Mouse (Mus musculus): ENCODE measurements around the gene Ankrd23. TPM values are rescaled to one million over a fixed set of nuclear protein-coding genes. Genes with fewer than 3 reads are reported as not detected.

The Ankrd23 gene
- total and polyA plus RNA-seq, 3 experiments = 2.9 to 3.7 TPM; not detected in 1

GRCm38 (mm10) chr1:36528351-36528750 is 8.3 kb downstream of the Ankrd23 start:
- DNase-seq (ENCODE audit: low read depth, low spot score) = peak; percentile 62
- Histone ChIP-seq H3K4me3 (ENCODE audit: control insufficient read depth in 1 of 2, insufficient read depth in 1 of 2, low read depth in 2 of 2, low read length in 2 of 2) (no peak overlapping the region), H3K36me3 (ENCODE audit: control insufficient read depth in 1 of 2, insufficient read depth in 2 of 2, low read length in 2 of 2) (peaks cover 0 to 5% of the 10 kb centered on the region in 2 experiments; a peak in 2 of 4 replicates)

GRCm38 (mm10) chr1:36526903-36527302 is 9.8 kb downstream of the Ankrd23 start:
- Histone ChIP-seq H3K9me3 (replicated peaks; ENCODE audit: insufficient read depth, low read length) (no peaks in the 10 kb centered on the region), H3K4me3 (ENCODE audit: control insufficient read depth in 1 of 2, insufficient read depth in 1 of 2, low read depth in 2 of 2, low read length in 2 of 2) (no peak overlapping the region), H3K27me3 (ENCODE audit: control insufficient read depth in 1 of 2, insufficient read depth in 2 of 2, low read length in 2 of 2) (no peaks in the 10 kb centered on the region), H3K36me3 (ENCODE audit: control insufficient read depth in 1 of 2, insufficient read depth in 2 of 2, low read length in 2 of 2) (peaks cover 0 to 5% of the 10 kb centered on the region in 2 experiments; a peak in 2 of 4 replicates), H3K27ac (ENCODE audit: control insufficient read depth, low read depth, low read length) (no peak overlapping the region), H3K4me1 (ENCODE audit: control insufficient read depth in 1 of 2, insufficient read depth in 2 of 2, low read length in 2 of 2) (peaks cover 0 to 3% of the 10 kb centered on the region in 2 experiments; a peak in 1 of 4 replicates), H3K79me2 (ENCODE audit: control insufficient read depth, insufficient read depth, low read length, poor library complexity) (no peaks in the 10 kb centered on the region), H3K9ac (ENCODE audit: control insufficient read depth, low read depth, low read length, poor library complexity, severe bottlenecking) (no peak overlapping the region)
- TF ChIP-seq USF1 (IDR thresholded peaks at IDR 0.05; ENCODE audit: low read depth, low read length) (no peak), BHLHE40 (IDR thresholded peaks at IDR 0.05; ENCODE audit: borderline replicate concordance, low read depth, low read length) (no peak), ZKSCAN1 (IDR thresholded peaks at IDR 0.05; ENCODE audit: low read depth, low read length) (no peak), MAFK (IDR thresholded peaks at IDR 0.05; ENCODE audit: borderline replicate concordance, low read depth, low read length) (no peak), MYC (IDR thresholded peaks at IDR 0.05; ENCODE audit: low read depth, low read length) (no peak), CTCF (IDR thresholded peaks at IDR 0.05 in 2 of 3, conservative IDR thresholded peaks at IDR 0.05 in 1 of 3; ENCODE audit: control insufficient read depth in 1 of 3, insufficient read depth in 1 of 3, low read depth in 2 of 3, low read length in 3 of 3, poor library complexity in 1 of 3, severe bottlenecking in 1 of 3) (no peak), TAL1 (IDR thresholded peaks at IDR 0.05; ENCODE audit: low read length) (no peak), GABPA (IDR thresholded peaks at IDR 0.05; ENCODE audit: low read depth, low read length) (no peak), ETS1 (IDR thresholded peaks at IDR 0.05; ENCODE audit: low read depth, low read length) (no peak)
- DNase-seq (ENCODE audit: low read depth, low spot score) = no peak

More at GRCm38 (mm10) chr1:36528351-36528750, 8.3 kb downstream of the Ankrd23 start:
- no peak overlapping the region for H3K9ac ChIP-seq (ENCODE audit: control insufficient read depth, low read depth, low read length, poor library complexity, severe bottlenecking)
- H3K27ac ChIP-seq (ENCODE audit: control insufficient read depth, low read depth, low read length) = no peak overlapping the region
- TF ChIP-seq MYB (IDR thresholded peaks at IDR 0.05; ENCODE audit: low read depth, low read length) (no peak), GABPA (IDR thresholded peaks at IDR 0.05; ENCODE audit: low read depth, low read length) (no peak), ZC3H11A (IDR thresholded peaks at IDR 0.05; ENCODE audit: low read depth, low read length) (no peak), MAZ (IDR thresholded peaks at IDR 0.05; ENCODE audit: low read depth, low read length) (no peak), RAD21 (IDR thresholded peaks at IDR 0.05; ENCODE audit: low read depth, low read length) (no peak), ZKSCAN1 (IDR thresholded peaks at IDR 0.05; ENCODE audit: low read depth, low read length) (no peak), ETS1 (IDR thresholded peaks at IDR 0.05; ENCODE audit: low read depth, low read length) (no peak), MAX (IDR thresholded peaks at IDR 0.05; ENCODE audit: low read length) (no peak), CHD2 (IDR thresholded peaks at IDR 0.05; ENCODE audit: low read length) (no peak), ZNF384 (IDR thresholded peaks at IDR 0.05; ENCODE audit: low read depth, low read length) (no peak), MAFK (IDR thresholded peaks at IDR 0.05; ENCODE audit: borderline replicate concordance, low read depth, low read length) (no peak), MXI1 (IDR thresholded peaks at IDR 0.05; ENCODE audit: low read depth, low read length) (no peak), TAL1 (IDR thresholded peaks at IDR 0.05; ENCODE audit: low read length) (no peak), CHD1 (IDR thresholded peaks at IDR 0.05; ENCODE audit: low read depth, low read length) (no peak), SIN3A (IDR thresholded peaks at IDR 0.05; ENCODE audit: low read length) (no peak), GATA1 (IDR thresholded peaks at IDR 0.05; ENCODE audit: low read depth, low read length) (no peak), POLR2A (IDR thresholded peaks at IDR 0.05; ENCODE audit: control insufficient read depth in 1 of 2, insufficient read depth in 1 of 2, low read depth in 1 of 2, low read length in 2 of 2, poor library complexity in 1 of 2) (no peak)
- no peaks in the 10 kb centered on the region for H3K27me3 ChIP-seq (ENCODE audit: control insufficient read depth in 1 of 2, insufficient read depth in 2 of 2, low read length in 2 of 2)
- H3K4me1 ChIP-seq (ENCODE audit: control insufficient read depth in 1 of 2, insufficient read depth in 2 of 2, low read length in 2 of 2) = peaks cover 0 to 3% of the 10 kb centered on the region in 2 experiments; a peak in 1 of 4 replicates
- no peaks in the 10 kb centered on the region for H3K9me3 ChIP-seq (replicated peaks; ENCODE audit: insufficient read depth, low read length)
- H3K79me2 ChIP-seq (ENCODE audit: control insufficient read depth, insufficient read depth, low read length, poor library complexity) = no peaks in the 10 kb centered on the region

Data from MEL (cell line).